Mouse (Mus musculus): ENCODE results near the gene Srrd. TPM values are rescaled to one million over a fixed set of nuclear protein-coding genes. Genes with fewer than 3 reads are reported as not detected.

Srrd gene
- 13.8 and 16.4 TPM in 2 replicates for polyA plus RNA-seq (2015; fragmentation: Nextera tagmentation; extraction: Ambion mirVana)

DNA sequence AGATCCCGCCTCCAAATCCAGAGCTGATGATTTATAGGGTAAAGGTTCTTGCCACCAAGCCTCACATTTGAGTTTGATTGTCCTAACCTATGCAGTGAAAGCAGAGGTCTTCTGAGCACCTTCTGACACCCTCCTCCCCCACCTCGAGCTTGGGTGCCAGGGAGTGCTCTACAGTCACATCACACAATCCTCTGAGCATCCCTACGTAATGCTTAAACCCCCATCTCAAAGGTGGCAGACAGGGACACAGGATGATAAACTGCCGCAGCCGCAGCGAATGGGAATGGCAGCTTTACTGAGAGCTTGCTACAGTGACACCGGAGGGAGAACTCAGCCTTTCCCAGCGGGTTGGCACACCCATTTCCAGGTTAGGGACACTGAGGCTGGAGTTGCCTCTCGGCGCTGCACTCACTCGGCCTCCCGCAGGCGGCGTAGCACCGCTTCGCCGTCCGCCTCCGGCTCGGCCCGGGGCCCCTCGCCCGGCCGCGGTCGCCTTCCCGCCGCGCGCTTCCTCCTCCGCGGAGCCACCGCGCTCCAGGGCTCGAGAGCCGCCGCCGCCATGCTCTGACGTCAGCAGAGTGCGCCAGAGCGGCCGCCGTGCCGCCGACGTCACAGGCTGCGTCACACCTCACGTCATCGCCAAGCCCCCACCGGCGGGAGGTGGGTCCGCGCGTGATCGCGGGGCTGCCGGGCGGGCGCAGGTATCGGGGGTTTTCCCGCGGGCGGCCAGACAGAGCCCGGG, at the start of gene Srrd, which contains the start of gene Hps4:
Srrd (minus strand) TSS at position 578 of the 742 bp plus-strand sequence.
Hps4 (plus strand) TSS at position 621 of the 742 bp plus-strand sequence.
- Histone ChIP-seq H3K4me3 (replicated peaks) (peak within 1 kb of the TSS; percentile 93), H3K4me1 (replicated peaks) (peaks cover 55% of the 10 kb centered on the region), H3K27me3 (no peaks in the 10 kb centered on the region), H3K9me3 (replicated peaks) (no peaks in the 10 kb centered on the region), H3K36me3 (replicated peaks) (peaks cover 33% of the 10 kb centered on the region), H3K9ac (peak within 1 kb of the TSS; percentile 73), H3K4me2 (peak within 1 kb of the TSS; percentile 75), H3K27ac (replicated peaks) (peak within 1 kb of the TSS; percentile 79)
- ATAC-seq (ENCODE audit: insufficient read depth): peak; percentile 70
- WGBS (ENCODE audit: insufficient replicate concordance): 2% methylated on average over 64 of the region's 64 CpGs

GRCm38 (mm10) chr5:112391676-112392323, 49.0 kb upstream of the Srrd start:
- ATAC-seq (ENCODE audit: insufficient read depth): no peak
- H3K36me3 ChIP-seq (replicated peaks): no peaks in the 10 kb centered on the region
- H3K4me2 ChIP-seq: no peak overlapping the region
- H3K9ac ChIP-seq: no peak overlapping the region
- peaks cover 65% of the 10 kb centered on the region for H3K27me3 ChIP-seq
- 54% methylated on average over 27 of the region's 27 CpGs for WGBS (ENCODE audit: insufficient replicate concordance)
- H3K27ac ChIP-seq (replicated peaks): no peak overlapping the region
- no peak overlapping the region for H3K4me3 ChIP-seq (replicated peaks)
- peaks cover 5% of the 10 kb centered on the region; the same call in 1 of the 2 replicates for H3K4me1 ChIP-seq (replicated peaks)
- no peaks in the 10 kb centered on the region for H3K9me3 ChIP-seq (replicated peaks)

- WGBS (ENCODE audit: insufficient replicate concordance): 52% methylated on average over 16 of the region's 16 CpGs
- H3K27ac ChIP-seq (replicated peaks): no peak overlapping the region
Observed at GRCm38 (mm10) chr5:112391002-112391401, 48.2 kb upstream of the Srrd start.

GRCm38 (mm10) chr5:112389352-112389751, 46.5 kb upstream of the Srrd start:
- H3K36me3 ChIP-seq (replicated peaks): no peaks in the 10 kb centered on the region
- no peak overlapping the region for H3K4me3 ChIP-seq (replicated peaks)
- H3K4me1 ChIP-seq (replicated peaks): peaks cover 17% of the 10 kb centered on the region
- peaks cover 41% of the 10 kb centered on the region for H3K27me3 ChIP-seq
- no peaks in the 10 kb centered on the region for H3K9me3 ChIP-seq (replicated peaks)
- ATAC-seq (ENCODE audit: insufficient read depth): no peak
- no peak overlapping the region for H3K4me2 ChIP-seq
- H3K27ac ChIP-seq (replicated peaks): no peak overlapping the region
- no peak overlapping the region for H3K9ac ChIP-seq
- 55% methylated on average over 9 of the region's 9 CpGs for WGBS (ENCODE audit: insufficient replicate concordance)

More at GRCm38 (mm10) chr5:112391002-112391401, 48.2 kb upstream of the Srrd start:
- H3K9me3 ChIP-seq (replicated peaks): no peaks in the 10 kb centered on the region
- no peak overlapping the region for H3K4me2 ChIP-seq
- peaks cover 58% of the 10 kb centered on the region for H3K27me3 ChIP-seq
- no peak overlapping the region for H3K9ac ChIP-seq
- peaks cover 10% of the 10 kb centered on the region for H3K4me1 ChIP-seq (replicated peaks)
- no peaks in the 10 kb centered on the region for H3K36me3 ChIP-seq (replicated peaks)
- ATAC-seq (ENCODE audit: insufficient read depth): no peak
- no peak overlapping the region for H3K4me3 ChIP-seq (replicated peaks)

- no peak overlapping the region for H3K9ac ChIP-seq
- WGBS (ENCODE audit: insufficient replicate concordance): 41% methylated on average over 2 of the region's 2 CpGs
Observed at GRCm38 (mm10) chr5:112385973-112386372, 43.1 kb upstream of the Srrd start.

DNA sequence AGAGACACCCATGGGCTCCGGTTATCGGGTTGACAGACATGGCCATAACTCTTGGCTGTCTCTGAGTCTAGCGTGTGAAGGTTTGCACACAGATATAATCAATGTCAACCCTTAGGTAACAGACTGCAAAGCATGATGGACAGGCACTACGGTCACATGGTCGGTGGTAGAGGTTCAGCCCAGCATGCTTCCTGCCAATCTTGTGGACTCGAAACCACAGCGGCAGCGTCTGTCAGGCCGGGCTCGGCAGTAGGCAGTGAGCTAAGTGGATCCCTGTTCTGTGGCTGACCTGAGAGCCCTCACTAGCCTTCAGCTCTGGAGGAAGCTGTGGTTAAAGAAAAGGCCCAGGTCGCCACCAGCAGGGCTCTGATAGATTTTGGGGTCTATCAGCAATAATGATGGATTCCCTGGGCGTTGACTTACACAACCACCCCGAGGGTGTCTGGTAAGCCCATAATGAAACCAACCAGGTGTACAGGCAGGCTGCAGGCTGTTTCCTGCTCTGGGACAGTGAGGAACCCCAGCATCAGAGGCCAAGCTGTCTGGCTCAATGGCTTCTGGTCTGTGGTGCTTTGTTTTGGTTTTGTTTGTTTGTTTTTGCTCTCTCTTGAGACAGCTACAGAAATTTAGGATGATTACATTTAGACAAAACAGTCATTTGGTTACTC, 42.1 kb upstream of the Srrd start:
- peaks cover under 1% of the 10 kb centered on the region; the same call in 1 of the 2 replicates for H3K27me3 ChIP-seq
- no peak overlapping the region for H3K4me3 ChIP-seq (replicated peaks)
- ATAC-seq (ENCODE audit: insufficient read depth): no peak
- no peak overlapping the region for H3K27ac ChIP-seq (replicated peaks)
- WGBS (ENCODE audit: insufficient replicate concordance): 17% methylated on average over 13 of the region's 13 CpGs
- H3K4me2 ChIP-seq: no peak overlapping the region
- H3K9me3 ChIP-seq (replicated peaks): no peaks in the 10 kb centered on the region
- H3K9ac ChIP-seq: no peak overlapping the region
- peaks cover 17% of the 10 kb centered on the region for H3K4me1 ChIP-seq (replicated peaks)
- no peaks in the 10 kb centered on the region for H3K36me3 ChIP-seq (replicated peaks)

More at GRCm38 (mm10) chr5:112385973-112386372, 43.1 kb upstream of the Srrd start:
- no peaks in the 10 kb centered on the region for H3K9me3 ChIP-seq (replicated peaks)
- H3K27me3 ChIP-seq: peaks cover 8% of the 10 kb centered on the region
- peak; percentile 82 for ATAC-seq (ENCODE audit: insufficient read depth)
- no peak overlapping the region for H3K4me2 ChIP-seq
- no peak overlapping the region for H3K27ac ChIP-seq (replicated peaks)
- no peaks in the 10 kb centered on the region for H3K36me3 ChIP-seq (replicated peaks)
- no peak overlapping the region for H3K4me3 ChIP-seq (replicated peaks)
- peaks cover 17% of the 10 kb centered on the region for H3K4me1 ChIP-seq (replicated peaks)

DNA sequence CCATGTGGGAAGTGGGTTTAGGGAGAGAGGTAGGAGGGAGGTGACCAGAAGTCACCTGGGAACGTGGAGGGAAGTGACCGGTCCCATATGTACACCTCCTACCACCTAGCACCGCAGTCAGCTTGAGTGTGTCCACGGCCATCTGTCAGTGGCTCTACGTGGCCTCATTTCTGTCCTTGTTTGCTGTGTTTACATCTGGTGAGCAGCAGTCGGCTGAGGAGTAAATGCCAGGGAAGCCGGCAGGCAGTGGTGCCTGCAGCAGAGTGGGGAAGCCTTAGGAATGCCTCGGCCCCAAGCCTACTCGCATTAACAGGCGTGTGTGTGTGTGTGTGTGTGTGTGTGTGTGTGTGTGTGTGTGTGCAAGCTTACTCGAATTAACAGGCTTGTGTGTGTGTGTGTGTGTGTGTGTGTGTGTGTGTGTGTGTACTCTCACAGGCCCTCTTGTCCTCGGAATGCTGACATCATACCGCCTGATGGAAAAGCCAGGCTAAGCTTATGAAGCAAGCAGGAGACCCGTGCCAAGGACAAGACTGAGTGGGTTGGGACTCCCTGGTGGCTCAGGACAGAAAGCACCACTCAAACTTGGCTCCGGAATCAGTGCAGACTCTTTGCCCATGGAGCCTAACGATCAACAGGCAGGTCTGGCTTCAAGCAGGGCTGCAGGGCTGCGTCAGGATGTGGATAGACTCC, 39.9 kb upstream of the Srrd start:
- no peak for ATAC-seq (ENCODE audit: insufficient read depth)

GRCm38 (mm10) chr5:112382042-112382441, 39.2 kb upstream of the Srrd start:
- WGBS (ENCODE audit: insufficient replicate concordance): 71% methylated on average over 9 of the region's 9 CpGs
- no peaks in the 10 kb centered on the region for H3K9me3 ChIP-seq (replicated peaks)
- no peak overlapping the region for H3K9ac ChIP-seq
- no peak overlapping the region for H3K27ac ChIP-seq (replicated peaks)
- H3K27me3 ChIP-seq: no peaks in the 10 kb centered on the region
- H3K4me3 ChIP-seq (replicated peaks): no peak overlapping the region
- H3K4me1 ChIP-seq (replicated peaks): peaks cover 17% of the 10 kb centered on the region
- ATAC-seq (ENCODE audit: insufficient read depth): no peak
- no peak overlapping the region for H3K4me2 ChIP-seq
- 0 out of 2 replicates have a peak, but pooled peaks cover 9% of the 10 kb centered on the region for H3K36me3 ChIP-seq (replicated peaks)

More for the DNA sequence above, 39.9 kb upstream of the Srrd start:
- Histone ChIP-seq H3K27ac (replicated peaks) (no peak overlapping the region), H3K4me2 (no peak overlapping the region), H3K9me3 (replicated peaks) (no peaks in the 10 kb centered on the region), H3K9ac (no peak overlapping the region), H3K4me3 (replicated peaks) (no peak overlapping the region), H3K36me3 (replicated peaks) (0 out of 2 replicates have a peak, but pooled peaks cover 9% of the 10 kb centered on the region), H3K27me3 (no peaks in the 10 kb centered on the region), H3K4me1 (replicated peaks) (peaks cover 17% of the 10 kb centered on the region)
- WGBS (ENCODE audit: insufficient replicate concordance): 62% methylated on average over 17 of the region's 17 CpGs

GRCm38 (mm10) chr5:112381154-112381553, 38.3 kb upstream of the Srrd start:
- Histone ChIP-seq H3K4me3 (replicated peaks) (no peak overlapping the region), H3K27ac (replicated peaks) (no peak overlapping the region), H3K36me3 (replicated peaks) (0 out of 2 replicates have a peak, but pooled peaks cover 9% of the 10 kb centered on the region), H3K4me2 (no peak overlapping the region), H3K4me1 (replicated peaks) (peaks cover 13% of the 10 kb centered on the region), H3K9ac (no peak overlapping the region), H3K27me3 (no peaks in the 10 kb centered on the region), H3K9me3 (replicated peaks) (no peaks in the 10 kb centered on the region)
- no peak for ATAC-seq (ENCODE audit: insufficient read depth)
- WGBS (ENCODE audit: insufficient replicate concordance): 71% methylated on average over 11 of the region's 11 CpGs

GRCm38 (mm10) chr5:112378716-112379115, 35.9 kb upstream of the Srrd start:
- no peaks in the 10 kb centered on the region for H3K9me3 ChIP-seq (replicated peaks)
- H3K4me3 ChIP-seq (replicated peaks): no peak overlapping the region
- 66% methylated on average over 6 of the region's 6 CpGs for WGBS (ENCODE audit: insufficient replicate concordance)
- no peak overlapping the region for H3K4me2 ChIP-seq
- H3K27me3 ChIP-seq: no peaks in the 10 kb centered on the region
- H3K36me3 ChIP-seq (replicated peaks): peaks cover 24% of the 10 kb centered on the region
- no peak overlapping the region for H3K27ac ChIP-seq (replicated peaks)
- no peak overlapping the region for H3K9ac ChIP-seq
- ATAC-seq (ENCODE audit: insufficient read depth): no peak
- no peaks in the 10 kb centered on the region for H3K4me1 ChIP-seq (replicated peaks)
